Mouse (Mus musculus) adrenal gland (tissue): ENCODE data around the gene Gm7970.
"Not testable (repeated sequence)": the region's sequence is repeated elsewhere in the genome, so short reads cannot be mapped to it uniquely, and the experiment has no call there.

Source experiments
- intact Hi-C: fragments of 180-260 bp; cut with DNase I; formaldehyde crosslinking; loops from one replicate; pipeline ENCODE4 v1.15.1; 2025
- long read RNA-seq, 2 experiments: library from polyadenylated mRNA; unstranded; transcript quantifications; one replicate each; pipeline ENCODE4 v2.0.0; 2020; ENCODE audit warnings: borderline replicate concordance in 1 of 2; ENCODE audit not compliant: insufficient replicate concordance in 1 of 2

The Gm7970 gene
- long read RNA-seq, experiment 1, result 0 reads
- long read RNA-seq, experiment 2, result 0 reads

DNA sequence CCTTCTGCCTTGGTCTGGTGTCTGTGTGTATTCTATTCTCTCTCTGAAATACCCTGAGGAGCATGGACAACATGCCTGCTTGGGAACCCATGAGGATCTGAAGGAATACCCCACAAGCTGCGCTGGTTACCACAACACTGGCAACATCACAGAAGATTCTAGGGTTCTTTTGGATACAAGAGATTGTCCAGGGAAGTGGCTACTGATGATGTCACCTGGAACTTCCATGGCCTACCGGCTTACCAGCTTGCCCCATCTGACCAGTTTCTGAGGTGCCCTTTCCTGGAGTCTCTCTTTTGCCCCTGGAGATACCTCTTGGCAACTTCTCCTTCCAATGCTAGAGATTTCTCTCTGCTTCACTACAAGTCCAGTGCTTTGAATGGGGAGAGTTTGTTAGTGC is at the start of gene Gm7970:
TSS of gene Gm7970 (minus strand) at position 101 of the 400 bp plus-strand sequence.
- intact Hi-C loops, result not testable (repeated sequence)

DNA sequence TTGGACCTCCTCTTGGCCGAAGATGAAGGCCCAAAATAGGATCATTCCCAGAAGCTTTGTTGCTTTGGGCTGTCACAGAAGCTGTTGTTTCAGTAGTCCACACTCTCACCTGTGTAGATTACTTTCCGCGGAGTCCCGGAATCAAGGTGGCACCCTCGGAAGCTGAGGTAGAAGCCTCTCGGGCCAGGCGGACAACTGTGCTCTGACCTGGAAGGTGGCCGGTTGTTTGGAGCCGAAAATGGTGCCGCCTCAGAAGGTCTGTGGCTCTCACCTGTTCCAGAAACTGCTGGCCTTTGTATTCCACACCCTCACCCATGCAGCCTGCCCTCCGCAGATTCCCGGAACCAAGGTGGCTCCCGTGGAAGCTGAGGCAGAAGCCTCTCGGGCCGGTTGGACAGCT is 45.6 kb upstream of the Gm7970 start:
- intact Hi-C loops, result not testable (repeated sequence)

DNA sequence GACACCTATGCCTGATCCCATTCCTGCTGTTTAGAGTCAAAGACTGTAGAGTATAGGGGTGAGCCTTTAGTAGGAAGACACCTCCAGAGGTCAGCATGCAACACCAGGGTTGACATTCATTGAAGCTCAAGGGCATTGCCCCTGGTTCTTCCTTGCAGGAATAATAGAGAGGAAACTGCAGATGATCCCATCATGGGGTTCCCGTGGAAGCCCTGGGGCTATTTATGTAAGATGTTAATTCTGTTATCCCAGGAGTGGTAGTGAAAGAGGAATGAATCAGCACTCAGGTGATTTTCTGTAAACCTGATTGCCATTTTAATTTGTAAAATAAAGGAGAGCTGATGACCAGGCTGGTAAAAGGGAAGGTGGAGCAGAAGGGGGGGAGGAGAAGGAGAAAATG is 31.0 kb upstream of the Gm7970 start:
- intact Hi-C loops, result not testable (repeated sequence)

DNA sequence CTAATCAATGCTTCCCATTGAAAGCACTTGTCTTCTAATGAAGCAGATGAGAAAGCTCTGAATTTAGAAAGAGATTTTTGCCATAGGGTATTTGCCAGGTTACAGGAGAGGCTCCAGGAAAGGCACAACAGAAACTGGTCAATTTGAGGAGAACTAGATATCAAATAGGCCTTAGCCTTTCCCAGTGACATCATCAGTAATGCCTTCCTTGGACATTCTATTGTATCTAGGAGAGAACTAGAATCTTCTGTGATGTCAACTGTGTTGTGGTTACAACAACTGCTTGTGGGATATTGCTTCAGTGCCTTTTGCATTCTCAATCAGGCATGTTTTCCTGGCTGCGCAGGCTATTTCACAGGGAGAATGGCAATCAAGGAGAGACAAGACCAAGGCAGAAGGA is 17.5 kb upstream of the Gm7970 start, which contains the start of gene 1700049E17Rik2:
TSS of gene 1700049E17Rik2 (plus strand) at position 301 of the 400 bp plus-strand sequence.
- intact Hi-C loops, result not testable (repeated sequence)

DNA sequence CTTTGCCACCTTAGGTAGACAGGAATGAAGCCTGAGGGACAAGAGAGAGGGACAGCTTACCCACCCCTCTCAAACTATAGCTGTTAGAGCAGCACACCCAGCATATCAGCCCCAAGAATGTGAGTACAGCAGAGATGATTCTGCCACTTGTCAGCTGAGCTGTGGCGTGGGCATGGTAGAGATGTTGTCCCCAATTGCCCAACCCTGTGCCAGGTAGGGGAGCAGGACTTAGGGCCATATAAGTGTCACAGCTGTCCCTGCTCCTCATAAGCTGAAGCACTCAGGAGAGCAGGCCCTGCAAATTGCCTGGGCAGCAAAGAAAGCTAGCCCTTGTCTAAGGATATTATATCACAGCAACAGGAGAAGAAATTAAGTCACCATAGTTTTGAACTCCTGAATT is 30.7 kb downstream of the Gm7970 start:
- intact Hi-C loops, result not testable (repeated sequence)

DNA sequence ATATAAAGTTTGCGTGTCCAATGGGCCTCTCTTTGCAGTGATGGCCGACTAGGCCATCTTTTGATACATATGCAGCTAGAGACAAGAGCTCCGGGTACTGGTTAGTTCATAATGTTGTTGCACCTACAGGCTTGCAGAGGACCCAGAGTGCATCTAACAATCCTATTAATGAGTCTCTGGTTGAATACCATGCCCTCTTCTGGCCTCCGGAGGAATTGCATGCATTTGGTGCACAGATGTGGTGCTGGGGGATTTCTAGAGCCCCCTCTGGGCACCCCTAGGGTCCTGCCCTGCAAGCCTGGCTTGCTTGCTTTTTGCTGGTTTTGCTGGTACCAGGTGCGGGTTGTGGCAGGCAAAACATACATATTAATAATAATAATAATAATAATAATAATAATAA is 34.7 kb downstream of the Gm7970 start:
- intact Hi-C loops, result not testable (repeated sequence)
